Mouse (Mus musculus) forebrain, embryonic 11.5 days (tissue): ENCODE results near the gene Serinc2. TPM values are rescaled to one million over a fixed set of nuclear protein-coding genes. Genes with fewer than 3 reads are reported as not detected.

Experiments used
- ATAC-seq: fragments of 200-750 bp; cut with Nextera tagmentation; replicated peaks from 2 replicates; pipeline ENCODE4 v1.8.0; 2017; ENCODE audit warnings: moderate TSS enrichment; ENCODE audit not compliant: low FRiP score
- DNase-seq: peaks from one replicate; pipeline ENCODE4 v3.0.0-alpha.2; 2017; ENCODE audit warnings: low spot score
- H3K27ac ChIP-seq: fragments of 300-500 bp; sonication (generic); 2 replicates; pipeline ENCODE4 v1.5.1; 2014; ENCODE audit warnings: low read depth, low read length
- H3K27me3 ChIP-seq: fragments of 300-500 bp; sonication (generic); 2 replicates; pipeline ENCODE4 v1.6.1; 2014; ENCODE audit warnings: mild to moderate bottlenecking, low read length, mixed read lengths; ENCODE audit not compliant: control insufficient read depth, insufficient read depth
- H3K36me3 ChIP-seq: fragments of 300-500 bp; sonication (generic); 2 replicates; pipeline ENCODE4 v1.6.1; 2014; ENCODE audit warnings: mild to moderate bottlenecking, low read length, moderate library complexity, mixed read lengths; ENCODE audit not compliant: control insufficient read depth, insufficient read depth
- H3K4me1 ChIP-seq: fragments of 300-500 bp; sonication (generic); replicated peaks from 2 replicates; pipeline ENCODE4 v1.6.1; 2014; ENCODE audit warnings: low read length, mixed read lengths; ENCODE audit not compliant: control insufficient read depth, insufficient read depth
- H3K4me2 ChIP-seq: fragments of 300-500 bp; sonication (generic); 2 replicates; pipeline ENCODE4 v1.6.1; 2014; ENCODE audit warnings: low read depth, mild to moderate bottlenecking, low read length, moderate library complexity, mixed read lengths; ENCODE audit not compliant: severe bottlenecking
- H3K4me3 ChIP-seq: fragments of 300-500 bp; sonication (generic); 2 replicates; pipeline ENCODE4 v1.5.1; 2014; ENCODE audit warnings: low read depth, low read length
- H3K9ac ChIP-seq: fragments of 300-500 bp; sonication (generic); 2 replicates; pipeline ENCODE4 v1.6.1; 2014; ENCODE audit warnings: low read length
- H3K9me3 ChIP-seq: fragments of 300-500 bp; sonication (generic); 2 replicates; pipeline ENCODE4 v1.6.1; 2016; ENCODE audit warnings: low read length, mixed read lengths; ENCODE audit not compliant: control insufficient read depth
- WGBS: fragments of 180-500 bp; shearing (Covaris S2); extraction: QIAGEN DNeasy Blood & Tissue Kit; methylation state at CpG from one replicate; pipeline ENCODE4 v1.1.7; 2014; 5-methylcytosine and 5-hydroxymethylcytosine counted together
- polyA plus RNA-seq: library from polyadenylated mRNA; unstranded; fragments of >200 nt; fragmentation: Nextera tagmentation; extraction: Ambion mirVana; gene quantifications from 2 replicates; pipeline ENCODE4 v1.2.1, GENCODE M21; 2014

The Serinc2 gene
- polyA plus RNA-seq, 1 experiment from 2014 or later, result 83.4 TPM

DNA sequence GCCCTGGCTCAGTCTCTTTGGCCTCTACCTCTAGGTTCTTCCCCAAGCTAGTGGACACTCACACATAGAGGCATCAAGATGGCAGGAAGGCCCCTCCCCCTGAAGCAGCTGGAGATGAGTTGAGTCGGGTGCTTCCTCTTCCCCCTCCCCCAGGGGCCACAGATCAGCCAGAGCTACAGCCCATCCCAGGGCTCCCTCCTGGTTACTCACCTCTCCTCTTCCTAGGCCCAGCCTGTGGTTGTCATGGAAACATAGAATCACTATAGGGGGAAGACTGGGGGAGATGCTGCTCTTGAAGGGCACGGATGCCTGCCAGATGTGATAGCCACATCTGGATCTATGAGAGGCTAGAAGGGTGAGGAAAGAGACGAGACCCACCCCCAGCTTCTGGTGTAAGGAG, 25.7 kb upstream of the Serinc2 start:
- Histone ChIP-seq H3K36me3 (no peaks in the 10 kb centered on the region), H3K9ac (no peak overlapping the region), H3K27me3 (peaks cover 25% of the 10 kb centered on the region), H3K9me3 (no peaks in the 10 kb centered on the region), H3K4me1 (peaks cover 6% of the 10 kb centered on the region; the same call in 1 of the 2 replicates), H3K4me2 (no peak overlapping the region), H3K27ac (no peak overlapping the region), H3K4me3 (no peak overlapping the region)
- ATAC-seq (no peak), DNase-seq (no peak)
- 22% methylated on average over 3 of the region's 3 CpGs for WGBS

DNA sequence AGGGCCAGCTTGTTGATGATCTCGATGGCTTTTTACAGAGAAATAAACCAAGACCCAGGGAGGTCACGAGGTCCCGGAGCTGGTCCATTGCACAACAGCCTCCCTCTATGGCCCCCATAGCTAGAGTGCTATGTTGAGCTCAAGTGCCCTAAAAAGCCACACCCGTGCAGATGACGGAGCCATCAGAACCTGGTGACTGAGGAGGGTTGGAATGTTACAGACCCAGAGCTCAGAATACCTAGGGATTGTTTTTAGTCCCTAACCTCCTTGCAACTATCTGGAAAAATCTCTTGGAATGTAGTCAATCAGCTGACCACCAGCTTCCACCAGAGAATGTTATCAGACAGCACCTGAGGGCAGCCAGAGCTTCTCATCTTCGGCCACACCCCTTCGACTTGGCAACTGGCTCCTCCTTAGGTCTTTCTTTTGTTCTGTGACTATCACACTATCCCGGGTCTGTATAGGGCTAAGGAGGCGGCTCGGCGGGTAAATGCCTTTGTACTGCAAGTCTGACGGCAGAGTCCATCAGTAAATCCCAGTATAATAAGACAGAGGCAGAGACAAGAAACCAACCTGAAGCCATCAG, 23.4 kb upstream of the Serinc2 start:
- Histone ChIP-seq H3K9me3 (no peaks in the 10 kb centered on the region), H3K27me3 (peaks cover 7% of the 10 kb centered on the region; the same call in 1 of the 2 replicates), H3K4me1 (no peaks in the 10 kb centered on the region; the same call in 1 of the 2 replicates), H3K4me2 (no peak overlapping the region), H3K36me3 (no peaks in the 10 kb centered on the region), H3K9ac (no peak overlapping the region), H3K4me3 (no peak overlapping the region), H3K27ac (no peak overlapping the region)
- 53% methylated on average over 12 of the region's 12 CpGs for WGBS
- ATAC-seq (no peak), DNase-seq (no peak)

DNA sequence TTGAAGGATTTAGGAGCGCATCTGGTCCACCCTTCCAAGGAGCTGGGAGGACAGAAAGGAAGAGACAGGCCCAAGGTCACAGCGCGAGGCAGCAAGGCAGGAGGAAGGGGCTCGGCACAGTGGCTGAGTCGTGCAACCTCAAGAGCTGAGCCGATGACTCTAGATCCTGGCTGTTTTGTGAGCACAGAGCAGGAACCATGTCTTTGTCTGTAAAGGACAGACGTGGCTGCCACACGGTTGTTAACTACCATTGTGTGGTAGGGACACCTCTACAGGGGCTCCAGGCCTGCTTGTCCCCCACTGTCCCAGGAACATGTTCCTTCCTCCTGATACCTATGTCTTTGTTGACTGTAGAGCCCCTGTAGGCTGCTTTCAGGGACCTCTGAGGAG, 20.6 kb upstream of the Serinc2 start:
- Histone ChIP-seq H3K36me3 (no peaks in the 10 kb centered on the region), H3K4me3 (no peak overlapping the region), H3K9me3 (no peaks in the 10 kb centered on the region), H3K27me3 (no peaks in the 10 kb centered on the region), H3K9ac (no peak overlapping the region), H3K4me2 (no peak overlapping the region), H3K4me1 (no peaks in the 10 kb centered on the region), H3K27ac (no peak overlapping the region)
- DNase-seq (no peak), ATAC-seq (no peak)
- WGBS, result 77% methylated on average over 8 of the region's 8 CpGs

DNA sequence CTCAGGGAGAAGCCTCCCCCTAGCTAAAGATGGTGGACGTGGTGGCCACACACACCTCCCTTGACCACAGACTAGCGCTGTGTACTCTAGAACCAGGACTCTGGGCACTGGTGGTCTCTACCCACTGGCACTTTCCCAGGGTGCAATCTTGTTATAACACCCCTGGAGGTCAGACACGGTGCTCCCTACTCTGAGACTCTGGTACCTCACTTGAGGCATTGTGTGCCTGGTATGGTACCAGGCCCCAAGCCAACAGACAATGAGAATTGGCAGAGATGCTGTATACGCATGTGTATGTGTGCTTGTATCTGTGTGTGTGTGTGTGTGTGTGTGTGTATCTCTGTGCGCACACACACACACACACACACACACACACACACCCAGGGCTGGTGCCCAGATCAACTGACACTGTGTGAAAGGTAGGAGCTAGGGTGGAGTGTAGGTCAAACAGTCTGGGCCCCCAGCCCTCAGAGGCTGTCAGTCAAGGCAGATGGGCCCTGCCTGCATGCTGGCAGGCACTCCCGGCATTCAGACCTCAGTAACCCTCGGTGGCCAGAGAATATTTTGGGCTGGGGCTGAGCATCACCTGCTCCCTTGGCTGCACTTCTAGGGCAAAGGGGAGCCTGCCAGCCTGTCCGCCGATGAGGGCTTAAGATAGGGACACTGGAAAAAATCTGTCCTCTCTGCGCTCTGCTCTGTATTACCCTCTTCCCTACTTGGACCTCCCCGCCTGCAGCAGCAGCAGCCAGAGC, 20.0 kb upstream of the Serinc2 start:
- H3K4me1 ChIP-seq, result no peaks in the 10 kb centered on the region
- no peak overlapping the region for H3K27ac ChIP-seq
- DNase-seq, result no peak
- 79% methylated on average over 11 of the region's 11 CpGs for WGBS
- H3K36me3 ChIP-seq, result no peaks in the 10 kb centered on the region
- no peak overlapping the region for H3K9ac ChIP-seq
- H3K9me3 ChIP-seq, result no peaks in the 10 kb centered on the region
- no peak overlapping the region for H3K4me3 ChIP-seq
- no peak for ATAC-seq
- H3K27me3 ChIP-seq, result no peaks in the 10 kb centered on the region
- H3K4me2 ChIP-seq, result no peak overlapping the region

DNA sequence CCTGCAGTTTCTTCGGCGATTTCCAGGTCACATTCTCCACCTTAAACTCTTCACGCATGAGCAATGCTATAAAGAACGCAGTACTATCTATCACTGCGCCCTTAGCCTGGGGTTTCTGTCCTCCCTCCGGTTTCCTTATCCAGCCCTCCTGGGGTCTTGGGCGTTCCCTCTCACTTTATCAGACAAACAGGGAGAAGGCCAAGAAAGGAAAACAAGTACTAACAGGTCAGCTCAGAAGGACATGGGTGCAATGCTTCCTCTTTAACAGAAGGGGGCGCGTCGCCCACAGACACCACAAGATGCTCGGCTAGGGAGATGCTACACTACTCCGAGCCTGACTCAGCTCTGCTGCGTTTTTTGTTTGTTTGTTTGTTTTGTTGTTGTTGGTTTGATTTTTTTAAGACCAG, 18.1 kb upstream of the Serinc2 start:
- H3K4me2 ChIP-seq, result no peak overlapping the region
- H3K4me3 ChIP-seq, result no peak overlapping the region
- WGBS, result 22% methylated on average over 13 of the region's 13 CpGs
- no peaks in the 10 kb centered on the region for H3K4me1 ChIP-seq
- H3K9ac ChIP-seq, result no peak overlapping the region
- no peaks in the 10 kb centered on the region for H3K9me3 ChIP-seq
- DNase-seq (peak; percentile 70), ATAC-seq (no peak)
- H3K36me3 ChIP-seq, result no peaks in the 10 kb centered on the region
- no peaks in the 10 kb centered on the region for H3K27me3 ChIP-seq
- H3K27ac ChIP-seq, result no peak overlapping the region

DNA sequence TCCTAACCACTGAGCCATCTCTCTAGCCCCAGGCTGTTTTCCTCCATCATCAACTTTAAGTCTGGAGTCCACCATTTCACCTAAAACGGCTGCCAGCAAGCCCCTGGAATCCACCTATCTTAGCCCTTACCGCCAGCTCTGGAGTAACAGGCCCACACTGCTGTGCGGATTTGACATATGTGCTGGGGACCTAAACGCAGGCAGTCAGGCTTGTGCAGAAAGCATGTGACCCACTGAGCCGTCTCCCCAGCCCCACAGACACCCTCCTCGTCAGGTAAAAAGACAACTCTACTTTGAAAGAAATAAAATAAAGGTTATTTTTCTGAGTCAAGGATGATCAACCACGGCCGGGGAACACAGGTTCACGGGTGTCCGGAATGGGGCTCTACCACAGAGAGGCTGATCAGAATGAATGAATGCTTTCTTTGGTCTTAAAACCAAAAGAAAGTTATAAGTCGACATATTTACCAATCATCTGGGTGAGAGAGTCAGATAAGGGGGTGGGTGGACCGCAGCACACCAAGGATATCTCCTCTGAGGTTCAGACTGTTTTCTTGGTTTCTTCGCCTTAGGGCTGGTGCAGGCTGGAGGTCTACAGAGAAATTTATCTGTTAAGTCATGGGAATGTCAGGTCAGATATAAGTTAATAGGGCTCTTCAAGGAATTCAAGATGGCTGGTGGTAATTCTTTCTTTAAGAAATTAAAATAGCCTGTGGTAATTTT, 17.4 kb upstream of the Serinc2 start:
- H3K9me3 ChIP-seq, result no peaks in the 10 kb centered on the region
- 91% methylated on average over 13 of the region's 13 CpGs for WGBS
- DNase-seq (no peak), ATAC-seq (no peak)
- H3K9ac ChIP-seq, result no peak overlapping the region
- no peaks in the 10 kb centered on the region for H3K4me1 ChIP-seq
- no peak overlapping the region for H3K4me3 ChIP-seq
- no peaks in the 10 kb centered on the region for H3K27me3 ChIP-seq
- no peak overlapping the region for H3K27ac ChIP-seq
- H3K36me3 ChIP-seq, result no peaks in the 10 kb centered on the region
- H3K4me2 ChIP-seq, result no peak overlapping the region

DNA sequence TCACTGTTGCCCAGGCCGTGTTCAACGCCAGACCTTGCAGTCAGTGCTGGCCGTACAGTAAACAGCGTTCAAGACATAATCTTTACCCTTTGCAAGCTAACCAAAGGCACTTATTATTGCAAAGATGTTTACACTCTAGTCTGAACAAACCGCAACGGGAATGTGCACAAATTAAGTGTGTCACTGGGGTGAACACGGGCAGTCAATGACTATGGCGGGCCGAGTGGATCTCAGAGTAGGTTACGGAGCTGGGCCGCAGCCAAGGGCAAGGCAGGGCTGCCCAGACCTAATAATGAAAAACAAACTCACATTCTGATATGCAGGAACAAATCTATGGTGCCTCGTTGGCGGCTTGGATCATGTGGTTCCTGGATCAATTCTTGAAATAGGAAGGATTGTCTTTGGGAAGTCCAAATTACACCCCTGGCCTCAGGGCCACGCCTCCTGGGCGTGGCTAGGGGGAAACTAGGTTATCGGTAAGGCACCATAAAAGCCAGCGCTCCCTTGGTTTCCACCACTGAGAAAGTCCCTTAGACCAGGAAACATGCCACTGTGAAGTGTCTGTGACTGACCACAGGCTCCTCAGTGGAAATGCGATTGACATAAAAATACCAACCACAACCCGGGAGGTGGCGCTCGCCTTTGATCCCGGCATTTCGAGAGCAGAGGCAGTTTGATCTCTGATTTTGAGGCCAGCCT, 16.2 kb upstream of the Serinc2 start:
- H3K4me3 ChIP-seq, result no peak overlapping the region
- ATAC-seq, result no peak
- DNase-seq, result no peak
- no peaks in the 10 kb centered on the region for H3K36me3 ChIP-seq
- H3K27ac ChIP-seq, result no peak overlapping the region
- 60% methylated on average over 23 of the region's 23 CpGs for WGBS
- H3K9ac ChIP-seq, result no peak overlapping the region
- no peaks in the 10 kb centered on the region for H3K27me3 ChIP-seq
- H3K4me1 ChIP-seq, result no peaks in the 10 kb centered on the region
- H3K9me3 ChIP-seq, result no peaks in the 10 kb centered on the region
- H3K4me2 ChIP-seq, result no peak overlapping the region

DNA sequence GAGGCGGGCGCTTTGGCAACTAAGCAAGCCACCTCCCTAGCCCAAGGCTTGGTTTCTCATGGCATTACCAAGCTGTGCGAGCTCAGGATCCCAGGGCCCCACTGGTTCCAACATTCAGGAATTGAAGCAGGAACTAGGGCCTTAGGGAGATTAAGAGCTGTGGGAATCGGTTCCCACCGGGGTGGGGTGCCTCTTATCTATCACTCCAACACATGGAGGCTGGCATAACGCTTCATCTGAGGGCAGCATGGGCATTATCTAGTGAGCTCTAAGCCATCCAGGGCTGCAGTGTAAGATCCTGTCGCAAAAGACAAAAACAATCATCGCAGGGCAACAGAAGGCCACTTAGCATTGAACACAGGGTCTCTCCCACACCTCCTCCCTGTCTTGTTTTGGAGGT, 15.5 kb upstream of the Serinc2 start:
- no peak overlapping the region for H3K4me3 ChIP-seq
- H3K36me3 ChIP-seq, result no peaks in the 10 kb centered on the region
- no peak overlapping the region for H3K9ac ChIP-seq
- 84% methylated on average over 8 of the region's 8 CpGs for WGBS
- H3K4me1 ChIP-seq, result no peaks in the 10 kb centered on the region
- H3K9me3 ChIP-seq, result no peaks in the 10 kb centered on the region
- no peak overlapping the region for H3K27ac ChIP-seq
- no peak overlapping the region for H3K4me2 ChIP-seq
- no peaks in the 10 kb centered on the region for H3K27me3 ChIP-seq
- ATAC-seq (no peak), DNase-seq (no peak)
